24 mouse cellular contexts compared by ENCODE assay signal in genomic region chr2:93782682-93783081, GRCm38 (mm10).
"Had no signal": no experiment of that assay in that cellular context is flagged by ENCODE, and none has a peak within 500 bp of the region (broad histone marks: within the 10 kb centered on the region; RNA-seq: fewer than 3 reads in every experiment).

No protein-coding gene starts in this region.

- H3K36me3 ChIP-seq: liver, embryonic 15.5 days; midbrain, embryonic 15.5 days; stomach, embryonic 15.5 days had no signal

- H3K27me3 ChIP-seq: liver, embryonic 12.5 days; liver, embryonic 15.5 days; lung, embryonic 15.5 days; midbrain, embryonic 12.5 days; midbrain, embryonic 15.5 days; neural tube, embryonic 12.5 days; neural tube, embryonic 15.5 days; stomach, embryonic 15.5 days had no signal

- H3K4me2 ChIP-seq: limb, embryonic 12.5 days; liver, embryonic 12.5 days; liver, embryonic 15.5 days; lung, embryonic 15.5 days; midbrain, embryonic 12.5 days; midbrain, embryonic 15.5 days; neural tube, embryonic 12.5 days; neural tube, embryonic 15.5 days; stomach, embryonic 15.5 days had no signal

- DNase-seq: kidney, adult 18-20 months; kidney, postnatal 14 days; layer of hippocampus, adult 9-11 months; layer of hippocampus, postnatal 36 days; liver; lung, adult 18-20 months; lung, postnatal 10 days; lung, postnatal 36 days; right cerebral cortex, adult 18-20 months; right cerebral cortex, postnatal 14 days; spleen, adult 18-20 months; thymus, postnatal 25 days had no signal

- H3K9ac ChIP-seq: limb, embryonic 12.5 days; liver, embryonic 12.5 days; liver, embryonic 15.5 days; lung, embryonic 15.5 days; midbrain, embryonic 12.5 days; midbrain, embryonic 15.5 days; neural tube, embryonic 12.5 days; neural tube, embryonic 15.5 days; stomach, embryonic 15.5 days had no signal

- ATAC-seq: intestine, embryonic 16.5 days; liver, embryonic 12.5 days; midbrain, embryonic 15.5 days had no signal

- H3K4me3 ChIP-seq: layer of hippocampus, adult 2 months; left cerebral cortex, adult 2 months; limb, embryonic 12.5 days; liver, embryonic 12.5 days; liver, embryonic 15.5 days; lung, embryonic 15.5 days; midbrain, embryonic 12.5 days; midbrain, embryonic 15.5 days; neural tube, embryonic 12.5 days; neural tube, embryonic 15.5 days; stomach, embryonic 15.5 days had no signal

- H3K9me3 ChIP-seq: limb, embryonic 12.5 days; liver, embryonic 12.5 days; liver, embryonic 15.5 days; lung, embryonic 15.5 days; midbrain, embryonic 12.5 days; midbrain, embryonic 15.5 days; neural tube, embryonic 12.5 days; neural tube, embryonic 15.5 days; stomach, embryonic 15.5 days had no signal

- H3K27ac ChIP-seq: layer of hippocampus, adult 2 months; left cerebral cortex, adult 2 months; limb, embryonic 12.5 days; liver, embryonic 12.5 days; liver, embryonic 15.5 days; lung, embryonic 15.5 days; midbrain, embryonic 12.5 days; midbrain, embryonic 15.5 days; neural tube, embryonic 12.5 days; neural tube, embryonic 15.5 days; stomach, embryonic 15.5 days had no signal

- H3K4me1 ChIP-seq: liver, embryonic 15.5 days had no signal
